Mouse (Mus musculus) erythroid progenitor cell, adult 5-6 weeks (primary cell): ENCODE data around the gene Rtkn2. TPM values are rescaled to one million over a fixed set of nuclear protein-coding genes. Genes with fewer than 3 reads are reported as not detected.

Source experiments
- ATAC-seq: replicated peaks from 2 replicates; pipeline ENCODE4 v1.8.0; 2016; ENCODE audit warnings: moderate number of reproducible peaks, mild to moderate bottlenecking, moderate TSS enrichment, inconsistent platforms; ENCODE audit not compliant: poor library complexity, low FRiP score, severe bottlenecking
- total RNA-seq, 2 experiments: library from RNA; stranded (forward) in 1 of 2; stranded (reverse) in 1 of 2; fragments of 150-400 nt in 1 of 2; fragments of 186-747, 209-891 nt in 1 of 2; gene quantifications; 2 replicates each; pipeline versions ENCODE4 v1.2.3 to v1.2.4; 2015 to 2017; ENCODE audit warnings: low replicate concordance in 2 of 2

Gene Rtkn2
- total RNA-seq, 2 experiments from 2014 or later, result 4.1 TPM; not detected in 1

- no peak for ATAC-seq
Measured at GRCm38 (mm10) chr10:68035707-68036367, 56.5 kb downstream of the Rtkn2 start.

GRCm38 (mm10) chr10:68036368-68036980, 57.1 kb downstream of the Rtkn2 start:
- ATAC-seq, result no peak

- no peak for ATAC-seq
Measured at GRCm38 (mm10) chr10:68038997-68039624, 59.7 kb downstream of the Rtkn2 start.

GRCm38 (mm10) chr10:68039641-68040205, 60.4 kb downstream of the Rtkn2 start:
- no peak for ATAC-seq

- ATAC-seq, result no peak
Measured at GRCm38 (mm10) chr10:68040394-68040793, 61.0 kb downstream of the Rtkn2 start.

GRCm38 (mm10) chr10:68043973-68044372, 64.6 kb downstream of the Rtkn2 start:
- no peak for ATAC-seq

- no peak for ATAC-seq
Measured at GRCm38 (mm10) chr10:68044864-68045263, 65.5 kb downstream of the Rtkn2 start.

GRCm38 (mm10) chr10:68048641-68049305, 69.4 kb downstream of the Rtkn2 start:
- peak; percentile 86 for ATAC-seq

- no peak for ATAC-seq
Measured at GRCm38 (mm10) chr10:68050882-68051281, 71.5 kb downstream of the Rtkn2 start.

GRCm38 (mm10) chr10:68051316-68051933, 72.1 kb downstream of the Rtkn2 start:
- no peak for ATAC-seq

GRCm38 (mm10) chr10:68052307-68052706, 72.9 kb downstream of the Rtkn2 start:
- no peak for ATAC-seq

GRCm38 (mm10) chr10:68054131-68054530, 74.8 kb downstream of the Rtkn2 start:
- no peak for ATAC-seq

GRCm38 (mm10) chr10:68054706-68055105, 75.3 kb downstream of the Rtkn2 start:
- ATAC-seq, result no peak

GRCm38 (mm10) chr10:68057841-68058240, 78.5 kb downstream of the Rtkn2 start:
- no peak for ATAC-seq

GRCm38 (mm10) chr10:68058378-68058777, 79.0 kb downstream of the Rtkn2 start:
- no peak for ATAC-seq

GRCm38 (mm10) chr10:68060590-68061248, 81.3 kb downstream of the Rtkn2 start:
- no peak for ATAC-seq

GRCm38 (mm10) chr10:68061249-68061615, 81.9 kb downstream of the Rtkn2 start:
- no peak for ATAC-seq

GRCm38 (mm10) chr10:68063806-68064545, 84.6 kb downstream of the Rtkn2 start:
- ATAC-seq, result no peak

- ATAC-seq, result no peak
Measured at GRCm38 (mm10) chr10:68064571-68064970, 85.2 kb downstream of the Rtkn2 start.
